Mouse (Mus musculus): ENCODE data around the gene Lrriq3. TPM values are rescaled to one million over a fixed set of nuclear protein-coding genes. Genes with fewer than 3 reads are reported as not detected.

Lrriq3 gene
- polyA plus RNA-seq (2021; fragmentation: Nextera tagmentation): 0.81 and 1.1 TPM in 2 replicates
- long read RNA-seq, experiment 1, partial matches to known transcripts: 0 of 10 reads
- long read RNA-seq, experiment 1, other reads (novel, unspliced or antisense): 3 of 10 reads
- long read RNA-seq, experiment 2: 0 reads

DNA sequence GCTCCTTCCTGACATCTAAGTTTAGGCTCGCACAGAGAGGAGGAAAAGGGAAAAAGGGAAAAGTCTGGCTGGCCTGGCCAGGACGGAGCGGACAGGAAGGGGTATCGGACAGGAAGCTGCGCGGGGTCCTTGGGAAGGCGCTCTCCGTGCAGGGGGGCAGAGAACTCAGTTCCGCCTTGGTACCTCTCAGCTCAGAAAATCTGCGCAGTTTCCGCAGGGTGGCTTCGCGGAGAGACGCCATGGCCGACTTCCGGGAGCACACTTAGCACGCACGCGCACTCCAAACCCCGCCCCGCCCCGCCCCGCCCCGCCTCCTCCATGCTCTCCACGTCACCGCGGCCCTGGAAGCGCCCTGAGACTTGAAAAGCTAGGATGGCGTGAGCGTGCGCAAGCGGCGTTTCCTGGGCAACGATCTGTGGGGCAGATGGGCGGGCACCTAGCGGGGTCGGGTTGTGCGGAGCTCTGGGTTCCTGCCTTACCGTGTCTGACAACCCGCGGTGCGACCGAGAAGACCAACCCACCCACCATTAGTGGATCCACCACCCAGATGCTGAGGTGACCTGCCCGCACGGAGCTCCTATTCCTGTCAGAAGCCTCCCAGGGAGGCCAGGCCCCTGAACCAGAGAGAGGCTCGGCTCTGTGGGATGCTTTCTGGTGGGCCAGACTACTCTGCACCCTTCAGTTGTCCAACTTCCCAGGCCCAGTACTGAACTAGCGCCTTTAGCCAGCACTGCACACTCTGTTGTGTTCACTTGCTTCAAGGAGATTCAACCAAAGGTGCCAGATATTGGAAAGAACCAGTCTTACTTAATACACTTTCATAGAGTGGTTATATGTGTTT is at the start of gene Lrriq3, which contains the start of gene Fpgt:
Gene Lrriq3, plus strand, starts transcription at position 319 of the 841 bp plus-strand sequence.
Gene Fpgt, minus strand, starts transcription at position 288 of the 841 bp plus-strand sequence.

DNA sequence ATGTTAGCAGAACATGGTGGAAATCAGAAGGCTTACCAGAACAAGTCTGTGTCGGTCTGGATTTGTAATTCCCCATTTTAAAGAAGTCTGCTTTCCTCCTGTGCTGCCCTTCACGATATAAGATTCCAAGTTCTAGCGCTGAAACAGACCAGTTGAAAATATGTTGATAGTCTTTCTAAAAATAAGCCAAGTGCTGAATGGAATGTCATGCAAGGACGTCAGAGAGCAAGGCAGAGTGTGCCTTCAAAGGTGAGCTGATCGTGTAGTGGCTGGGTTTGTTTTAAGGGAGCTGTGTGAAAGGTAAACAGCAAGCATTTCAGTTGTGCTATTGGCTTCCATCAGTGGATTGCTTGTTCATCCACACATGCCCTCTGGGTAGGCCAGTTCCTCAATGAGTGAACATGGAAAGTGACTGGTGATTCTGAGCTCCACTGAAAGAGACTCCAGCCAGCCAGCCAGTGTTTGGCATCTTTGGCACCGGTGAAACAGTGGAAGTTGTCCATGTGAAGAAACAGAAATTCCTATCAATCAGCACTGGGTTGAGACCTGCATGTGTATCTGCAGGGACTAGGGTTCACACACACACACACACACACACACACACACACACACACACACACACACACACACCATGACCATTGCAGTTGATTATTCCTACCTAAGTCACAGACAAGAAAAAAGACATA is 37.9 kb upstream of the Lrriq3 start, which contains the start of gene Tnni3k:
Gene Tnni3k, minus strand, starts transcription at position 177 of the 686 bp plus-strand sequence.

Other genes with a start within 250 kb of the Lrriq3 start
- 0.31 and 0.50 TPM in 2 replicates for gene Tnni3k, start 38.0 kb upstream of the Lrriq3 start, polyA plus RNA-seq (2021; fragmentation: Nextera tagmentation)
- gene Fpgt, start within 50 bp of the Lrriq3 start, polyA plus RNA-seq (2021; fragmentation: Nextera tagmentation): 19.1 and 19.4 TPM in 2 replicates